Mouse (Mus musculus) MEL (cell line): ENCODE results near the gene Aktip. TPM values are rescaled to one million over a fixed set of nuclear protein-coding genes. Genes with fewer than 3 reads are reported as not detected.
A peak's percentile ranks its signal among the peaks of the same experiment; 100 is the strongest.

ENCODE experiments used
- DNase-seq: peaks from one replicate; pipeline ENCODE4 v3.0.0; 2011; ENCODE audit warnings: low read depth, low spot score
- H3K27ac ChIP-seq: 2 replicates; pipeline ENCODE4 v1.5.1; 2012; ENCODE audit warnings: low read depth, mild to moderate bottlenecking, control low read depth, low read length, moderate library complexity; ENCODE audit not compliant: control insufficient read depth
- H3K27me3 ChIP-seq, 2 experiments: fragments of 150-350 bp in 1 of 2; sonication (generic) in 1 of 2; 2 replicates each; pipeline ENCODE4 v1.6.1; 2012; ENCODE audit warnings: low read length in 2 of 2, mild to moderate bottlenecking in 2 of 2, improper control_type of control experiment in 1 of 2, moderate library complexity in 1 of 2; ENCODE audit not compliant: insufficient read depth in 2 of 2, control insufficient read depth in 1 of 2
- H3K36me3 ChIP-seq, 2 experiments: 2 replicates each; pipeline ENCODE4 v1.6.1; 2012 to 2014; ENCODE audit warnings: low read length in 2 of 2, improper control_type of control experiment in 1 of 2, inconsistent platforms in 1 of 2, mild to moderate bottlenecking in 1 of 2; ENCODE audit not compliant: insufficient read depth in 2 of 2, control insufficient read depth in 1 of 2
- H3K4me1 ChIP-seq, 2 experiments: fragments of 150-350 bp in 1 of 2; sonication (generic) in 1 of 2; 2 replicates each; pipeline ENCODE4 v1.6.1; 2012; ENCODE audit warnings: low read length in 2 of 2, improper control_type of control experiment in 1 of 2, mild to moderate bottlenecking in 1 of 2; ENCODE audit not compliant: insufficient read depth in 2 of 2, control insufficient read depth in 1 of 2
- H3K4me3 ChIP-seq, 2 experiments: fragments of 150-350 bp in 1 of 2; sonication (generic) in 1 of 2; 2 replicates each; pipeline ENCODE4 v1.5.1; 2012; ENCODE audit warnings: low read depth in 2 of 2, low read length in 2 of 2, mild to moderate bottlenecking in 2 of 2, moderate library complexity in 2 of 2, control low read depth in 1 of 2, improper control_type of control experiment in 1 of 2; ENCODE audit not compliant: control insufficient read depth in 1 of 2, insufficient read depth in 1 of 2
- H3K79me2 ChIP-seq: 2 replicates; pipeline ENCODE4 v1.6.1; 2012; ENCODE audit warnings: mild to moderate bottlenecking, low read length, moderate library complexity; ENCODE audit not compliant: control insufficient read depth, poor library complexity, insufficient read depth
- H3K9ac ChIP-seq: 2 replicates; pipeline ENCODE4 v1.6.1; 2012; ENCODE audit warnings: low read depth, mild to moderate bottlenecking, control low read depth, low read length, moderate library complexity; ENCODE audit not compliant: control insufficient read depth, poor library complexity, severe bottlenecking
- H3K9me3 ChIP-seq: fragments of 150-350 bp; sonication (generic); replicated peaks from 2 replicates; pipeline ENCODE4 v1.6.1; 2012; ENCODE audit warnings: mild to moderate bottlenecking, low read length, improper control_type of control experiment, moderate library complexity; ENCODE audit not compliant: insufficient read depth
- E2F4 ChIP-seq: IDR thresholded peaks from 2 replicates; pipeline ENCODE4 v1.6.1; 2011; ENCODE audit warnings: low read depth, low read length, improper control_type of control experiment, borderline replicate concordance
- EP300 ChIP-seq, 2 experiments: IDR thresholded peaks; 2 replicates each; pipeline ENCODE4 v1.6.1; 2011; ENCODE audit warnings: improper control_type of control experiment in 2 of 2, low read length in 2 of 2, low read depth in 1 of 2, mild to moderate bottlenecking in 1 of 2
- GABPA ChIP-seq: IDR thresholded peaks from 2 replicates; pipeline ENCODE4 v1.6.1; 2012; ENCODE audit warnings: low read depth, mild to moderate bottlenecking, inconsistent platforms, low read length, improper control_type of control experiment, moderate library complexity
- GATA1 ChIP-seq: IDR thresholded peaks from 2 replicates; pipeline ENCODE4 v1.6.1; 2011; ENCODE audit warnings: low read depth, low read length, improper control_type of control experiment
- JUND ChIP-seq: IDR thresholded peaks from 2 replicates; pipeline ENCODE4 v1.6.1; 2011; ENCODE audit warnings: low read depth, mild to moderate bottlenecking, improper control_type of control experiment, low read length
- MYB ChIP-seq: IDR thresholded peaks from 2 replicates; pipeline ENCODE4 v1.6.1; 2011; ENCODE audit warnings: mild to moderate bottlenecking, low read depth, low read length, improper control_type of control experiment
- MYC ChIP-seq: IDR thresholded peaks from 2 replicates; pipeline ENCODE4 v1.6.1; 2011; ENCODE audit warnings: low read depth, mild to moderate bottlenecking, low read length, improper control_type of control experiment, moderate library complexity
- RCOR1 ChIP-seq: IDR thresholded peaks from 2 replicates; pipeline ENCODE4 v1.6.1; 2012; ENCODE audit warnings: low read depth, mild to moderate bottlenecking, inconsistent platforms, low read length, improper control_type of control experiment
- SMC3 ChIP-seq: IDR thresholded peaks from 2 replicates; pipeline ENCODE4 v1.6.1; 2011; ENCODE audit warnings: low read depth, low read length, improper control_type of control experiment
- TAL1 ChIP-seq: IDR thresholded peaks from 2 replicates; pipeline ENCODE4 v1.6.1; 2012; ENCODE audit warnings: mild to moderate bottlenecking, inconsistent platforms, low read length, moderate library complexity, mixed read lengths
- TCF12 ChIP-seq: IDR thresholded peaks from 2 replicates; pipeline ENCODE4 v1.6.1; 2014; ENCODE audit warnings: low read depth, mild to moderate bottlenecking, inconsistent platforms, low read length, improper control_type of control experiment, moderate library complexity
- USF2 ChIP-seq, 2 experiments: IDR thresholded peaks; 2 replicates each; pipeline ENCODE4 v1.6.1; 2011 to 2012; ENCODE audit warnings: improper control_type of control experiment in 2 of 2, low read length in 2 of 2, borderline replicate concordance in 1 of 2, inconsistent platforms in 1 of 2, low read depth in 1 of 2, mild to moderate bottlenecking in 1 of 2; ENCODE audit not compliant: insufficient read depth in 1 of 2
- ZKSCAN1 ChIP-seq: IDR thresholded peaks from 2 replicates; pipeline ENCODE4 v1.6.1; 2012; ENCODE audit warnings: low read depth, mild to moderate bottlenecking, inconsistent platforms, low read length, improper control_type of control experiment, moderate library complexity
- ZMIZ1 ChIP-seq: IDR thresholded peaks from 2 replicates; pipeline ENCODE4 v1.6.1; 2012; ENCODE audit warnings: low read depth, mild to moderate bottlenecking, inconsistent platforms, low read length, improper control_type of control experiment, moderate library complexity
- polyA plus RNA-seq, 2 experiments: library from polyadenylated mRNA; stranded (reverse) in 1 of 2; unstranded in 1 of 2; fragments of >175 nt in 1 of 2; fragments of >200 nt in 1 of 2; gene quantifications; 2 replicates each; pipeline versions ENCODE4 v1.2.1 to v1.2.4; 2012; ENCODE audit warnings: low replicate concordance in 2 of 2, low read depth in 1 of 2; ENCODE audit not compliant: insufficient read length in 2 of 2, insufficient read depth in 1 of 2, missing spikeins in 1 of 2
- total RNA-seq: library from RNA; depleted of rRNA; stranded (reverse); fragments of 300-350 nt; gene quantifications from 2 replicates; pipeline ENCODE4 v1.2.3, GENCODE M21; 2012

Aktip gene
- total and polyA plus RNA-seq, 3 experiments, result 4.6 to 8.5 TPM; not detected in 1

DNA sequence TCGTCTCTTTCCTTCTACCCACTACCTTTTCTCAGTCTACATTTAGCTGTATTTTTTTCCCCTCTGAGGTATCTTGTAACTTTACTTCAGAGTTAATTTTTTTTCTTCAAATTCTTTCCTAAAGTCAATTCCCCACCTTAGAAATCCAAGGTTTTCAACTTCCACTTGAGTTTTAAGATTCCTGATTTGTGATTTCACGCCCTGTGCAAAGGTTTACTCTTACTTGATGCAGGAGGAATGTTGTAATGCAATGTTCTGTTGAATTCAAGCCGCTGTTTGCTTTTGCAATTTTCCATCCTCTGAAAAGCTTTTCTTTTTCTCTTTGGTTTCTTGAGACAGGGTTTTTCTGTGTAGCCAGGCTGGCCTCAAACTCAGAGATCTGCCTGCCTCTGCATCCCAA lies 9.9 kb upstream of the Aktip start:
- H3K27me3 ChIP-seq, result no peaks in the 10 kb centered on the region; a peak in 1 of 4 replicates
- H3K9me3 ChIP-seq, result no peaks in the 10 kb centered on the region
- no peak for TF ChIP-seq ZKSCAN1
- no peak for TF ChIP-seq TAL1
- TF ChIP-seq, all 39 proteins: peak for 0
- Histone ChIP-seq H3K4me1 (peaks cover 0 to 6% of the 10 kb centered on the region in 2 experiments; a peak in 2 of 4 replicates), H3K27ac (no peak overlapping the region), H3K4me3 (no peak overlapping the region), H3K36me3 (peaks cover 0 to 6% of the 10 kb centered on the region in 2 experiments; a peak in 2 of 4 replicates), H3K9ac (no peak overlapping the region), H3K79me2 (no peaks in the 10 kb centered on the region)
- DNase-seq, result no peak

DNA sequence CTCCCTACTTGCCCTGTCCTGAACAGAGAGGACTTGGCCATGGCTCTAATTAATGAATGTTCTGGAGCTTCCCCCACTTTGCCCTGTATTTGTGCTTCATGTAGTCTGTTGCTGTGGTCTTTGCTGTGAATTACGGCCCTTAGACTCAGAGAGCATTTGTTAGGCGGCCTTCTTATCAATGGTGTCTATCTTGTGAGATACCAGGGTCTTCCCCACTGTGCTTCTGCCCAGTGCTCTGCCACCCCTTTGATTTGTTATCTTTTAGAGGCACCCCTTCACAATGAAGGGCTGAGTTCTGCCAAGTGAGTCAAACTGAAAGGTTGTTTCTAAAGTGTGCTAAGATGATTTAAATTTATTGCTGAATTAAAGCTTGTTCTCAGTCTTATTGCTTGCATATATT lies 7.9 kb upstream of the Aktip start:
- TF ChIP-seq GATA1, result peak; percentile 61
- TF ChIP-seq GABPA, result no peak
- TF ChIP-seq TCF12, result peak; percentile 37; the same call in 1 of the 2 replicates
- peak; percentile 25 to 32; a peak in 2 of 4 replicates for TF ChIP-seq EP300 (IDR thresholded peaks at IDR 0.05; ENCODE audit: low read depth in 1 of 2, low read length in 2 of 2)
- no peak for TF ChIP-seq TAL1
- TF ChIP-seq MYC, result no peak
- H3K27ac ChIP-seq, result no peak overlapping the region
- H3K4me3 ChIP-seq, result no peak overlapping the region
- no peaks in the 10 kb centered on the region for H3K79me2 ChIP-seq
- peaks cover 0 to 6% of the 10 kb centered on the region in 2 experiments; a peak in 2 of 4 replicates for H3K4me1 ChIP-seq
- no peak overlapping the region for H3K9ac ChIP-seq
- no peaks in the 10 kb centered on the region for H3K9me3 ChIP-seq
- peaks cover 0 to 6% of the 10 kb centered on the region in 2 experiments; a peak in 2 of 4 replicates for H3K36me3 ChIP-seq
- DNase-seq, result peak; percentile 15
- H3K27me3 ChIP-seq, result no peaks in the 10 kb centered on the region; a peak in 1 of 4 replicates

DNA sequence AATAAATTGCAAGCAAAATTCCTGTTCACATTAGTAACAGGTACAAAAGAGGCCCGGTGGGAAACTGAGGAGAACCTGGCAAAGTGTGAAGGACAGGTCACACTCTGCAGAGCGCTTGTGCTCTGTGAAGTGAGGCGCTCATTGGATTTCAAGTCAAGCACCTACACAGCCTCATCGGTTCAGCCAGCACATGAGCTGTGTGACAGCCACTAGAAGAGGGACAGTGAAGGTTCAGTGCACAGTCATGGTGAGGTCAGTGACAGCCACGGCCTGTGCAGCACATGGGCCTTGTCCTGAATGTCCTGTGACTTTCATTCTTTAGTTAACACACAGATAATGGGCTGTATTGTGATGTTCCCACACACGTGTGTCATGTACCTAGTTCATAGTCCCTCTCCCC lies 6.1 kb upstream of the Aktip start:
- no peak overlapping the region for H3K4me3 ChIP-seq

More for the DNA sequence above, 6.1 kb upstream of the Aktip start:
- DNase-seq, result no peak
- no peak for TF ChIP-seq ZKSCAN1
- no peak for TF ChIP-seq TCF12
- no peak for TF ChIP-seq MYB
- no peak for TF ChIP-seq MYC
- no peak for TF ChIP-seq TAL1
- no peak for TF ChIP-seq RCOR1
- no peak for TF ChIP-seq JUND
- no peak for TF ChIP-seq ZMIZ1
- no peak for TF ChIP-seq USF2 (IDR thresholded peaks at IDR 0.05; ENCODE audit: borderline replicate concordance in 1 of 2, insufficient read depth in 1 of 2, low read depth in 1 of 2, low read length in 2 of 2)
- no peak for TF ChIP-seq SMC3
- no peak for TF ChIP-seq E2F4
- Histone ChIP-seq H3K36me3 (peaks cover 0 to 6% of the 10 kb centered on the region in 2 experiments; a peak in 2 of 4 replicates), H3K79me2 (no peaks in the 10 kb centered on the region), H3K9ac (no peak overlapping the region), H3K27ac (no peak overlapping the region), H3K9me3 (no peaks in the 10 kb centered on the region), H3K4me1 (peaks cover 0 to 6% of the 10 kb centered on the region in 2 experiments; a peak in 2 of 4 replicates), H3K27me3 (no peaks in the 10 kb centered on the region; a peak in 1 of 4 replicates)
